ENCODE assay signal across 22 mouse cellular contexts in the genomic region with DNA sequence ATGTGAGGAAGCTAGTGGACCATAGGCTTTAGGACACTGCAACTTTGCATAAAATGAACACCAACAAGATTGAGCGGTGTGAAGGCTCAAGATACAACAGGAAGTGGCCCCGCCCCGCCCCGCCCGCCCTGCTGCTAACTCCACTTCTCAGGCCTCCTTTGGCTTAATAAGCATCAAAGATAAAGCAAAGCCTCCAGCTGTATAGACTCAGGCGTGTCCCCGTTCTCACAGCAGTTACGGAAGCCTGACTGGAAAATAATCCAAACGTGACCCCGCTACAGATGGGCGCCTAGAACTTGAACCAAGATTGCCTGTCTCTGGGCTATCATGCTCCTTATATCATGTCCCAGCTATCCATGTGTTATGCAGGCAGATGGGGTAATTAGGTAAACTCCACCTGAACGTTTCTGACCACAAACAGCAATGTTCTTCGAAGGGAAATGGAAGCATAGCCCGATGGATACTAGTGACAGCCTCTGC.
A peak's percentile ranks its signal among the peaks of the same experiment; 100 is the strongest.
DNase-seq lines count a peak whose midpoint lies in the region; ATAC-seq and TF ChIP-seq lines count a peak whose summit lies in the region.
"Had no signal": no experiment of that assay in that cellular context is flagged by ENCODE, and none has a peak within 500 bp of the region (broad histone marks: within the 10 kb centered on the region; RNA-seq: fewer than 3 reads in every experiment).

No protein-coding gene starts in this region.

- peak overlapping the region; percentile 91; the same call in 1 of the 2 replicates for H3K27ac ChIP-seq in heart, embryonic 13.5 days (replicated peaks)
- H3K27ac ChIP-seq in liver, embryonic 13.5 days = no peak overlapping the region
- H3K27ac ChIP-seq in lung, postnatal 0 days (ENCODE audit: low read length) = no peak overlapping the region
- H3K27ac ChIP-seq: layer of hippocampus, adult 2 months; left cerebral cortex, adult 2 months; limb, embryonic 12.5 days; lung, embryonic 15.5 days had no signal

- peaks cover 43% of the 10 kb centered on the region for H3K36me3 ChIP-seq in heart, embryonic 13.5 days
- H3K36me3 ChIP-seq in erythroblast, embryonic 14.5 days (ENCODE audit: control insufficient read depth) = peaks cover 26% of the 10 kb centered on the region
- peaks cover 19% of the 10 kb centered on the region; the same call in 1 of the 2 replicates for H3K36me3 ChIP-seq in liver, embryonic 13.5 days
- H3K36me3 ChIP-seq in splenic B cell, adult 2 months (ENCODE audit: control insufficient read depth, insufficient read depth, low read length, poor library complexity, severe bottlenecking) = peaks cover 25% of the 10 kb centered on the region
- H3K36me3 ChIP-seq in lung, postnatal 0 days (ENCODE audit: insufficient read depth, low read length) = peaks cover 11% of the 10 kb centered on the region; the same call in 1 of the 2 replicates

- TF ChIP-seq EP300 in lung, postnatal 0 days (IDR thresholded peaks at IDR 0.05) = no peak

- H3K4me3 ChIP-seq in heart, embryonic 13.5 days = no peak overlapping the region
- peak overlapping the region; percentile 34 for H3K4me3 ChIP-seq in erythroblast, embryonic 14.5 days (replicated peaks)
- no peak overlapping the region for H3K4me3 ChIP-seq in liver, embryonic 13.5 days (replicated peaks)
- no peak overlapping the region for H3K4me3 ChIP-seq in lung, postnatal 0 days (ENCODE audit: low read depth, low read length)
- H3K4me3 ChIP-seq: embryonic facial prominence, embryonic 10.5 days; layer of hippocampus, adult 2 months; left cerebral cortex, adult 2 months; limb, embryonic 12.5 days; lung, embryonic 15.5 days had no signal

- whole genome bisulfite sequencing in heart, embryonic 13.5 days = 85% methylated on average over 14 of the region's 14 CpGs
- WGBS in liver, embryonic 13.5 days (ENCODE audit: insufficient replicate concordance) = 38% methylated on average over 14 of the region's 14 CpGs
- 91% methylated on average over 14 of the region's 14 CpGs for WGBS in lung, postnatal 0 days

- no peak overlapping the region for H3K9ac ChIP-seq in heart, embryonic 13.5 days
- H3K9ac ChIP-seq in liver, embryonic 13.5 days = no peak overlapping the region
- H3K9ac ChIP-seq in lung, postnatal 0 days (replicated peaks; ENCODE audit: low read depth) = no peak overlapping the region
- H3K9ac ChIP-seq: forebrain, postnatal 0 days; limb, embryonic 12.5 days; lung, embryonic 15.5 days had no signal

- H3K27me3 ChIP-seq in heart, embryonic 13.5 days (replicated peaks) = no peaks in the 10 kb centered on the region
- H3K27me3 ChIP-seq in erythroblast, embryonic 14.5 days (ENCODE audit: control insufficient read depth) = no peaks in the 10 kb centered on the region
- no peaks in the 10 kb centered on the region for H3K27me3 ChIP-seq in liver, embryonic 13.5 days
- no peaks in the 10 kb centered on the region for H3K27me3 ChIP-seq in splenic B cell, adult 2 months (ENCODE audit: control insufficient read depth, insufficient read depth, low read length, poor library complexity, severe bottlenecking)
- H3K27me3 ChIP-seq in lung, postnatal 0 days (replicated peaks; ENCODE audit: insufficient read depth, low read length) = no peaks in the 10 kb centered on the region
- H3K27me3 ChIP-seq: CH12.LX; limb, embryonic 12.5 days; lung, embryonic 15.5 days had no signal

- no peaks in the 10 kb centered on the region for H3K9me3 ChIP-seq in heart, embryonic 13.5 days
- H3K9me3 ChIP-seq in erythroblast, embryonic 14.5 days (ENCODE audit: control insufficient read depth, low read length) = no peaks in the 10 kb centered on the region
- H3K9me3 ChIP-seq in liver, embryonic 13.5 days (replicated peaks) = no peaks in the 10 kb centered on the region
- no peaks in the 10 kb centered on the region for H3K9me3 ChIP-seq in lung, postnatal 0 days (ENCODE audit: low read length)
- H3K9me3 ChIP-seq: embryonic facial prominence, embryonic 10.5 days; limb, embryonic 12.5 days; lung, embryonic 15.5 days had no signal

- DNase-seq in heart, adult 8-10 months (ENCODE audit: low spot score) = no peak
- no peak for DNase-seq in liver, embryonic 13.5 days
- DNase-seq in splenic B cell, adult 2 months (ENCODE audit: low read depth, low spot score) = peak; percentile 31
- no peak for DNase-seq in adipocyte (ENCODE audit: low spot score)
- no peak for DNase-seq in lung, postnatal 0 days (ENCODE audit: low spot score)
- no peak for DNase-seq in T-cell, adult 2 months (ENCODE audit: low spot score)
- DNase-seq: adrenal gland, postnatal 36 days; cerebellum, postnatal 14 days; forebrain, postnatal 0 days; kidney, adult 11 months; kidney, postnatal 10 days; right cerebral cortex, postnatal 14 days had no signal

- peaks cover 46% of the 10 kb centered on the region for H3K4me1 ChIP-seq in heart, embryonic 13.5 days
- peaks cover 29% of the 10 kb centered on the region for H3K4me1 ChIP-seq in erythroblast, embryonic 14.5 days (ENCODE audit: control insufficient read depth)
- H3K4me1 ChIP-seq in liver, embryonic 13.5 days (replicated peaks) = peaks cover 16% of the 10 kb centered on the region
- no peaks in the 10 kb centered on the region for H3K4me1 ChIP-seq in lung, postnatal 0 days (ENCODE audit: insufficient read depth, low read depth, low read length)
- H3K4me1 ChIP-seq: lung, embryonic 15.5 days had no signal

- H3K4me2 ChIP-seq in heart, embryonic 13.5 days = no peak overlapping the region
- no peak overlapping the region for H3K4me2 ChIP-seq in liver, embryonic 13.5 days
- no peak overlapping the region for H3K4me2 ChIP-seq in lung, postnatal 0 days (replicated peaks; ENCODE audit: low read depth, low read length)
- H3K4me2 ChIP-seq: limb, embryonic 12.5 days; lung, embryonic 15.5 days had no signal

- TF ChIP-seq CTCF in lung, postnatal 0 days (IDR thresholded peaks at IDR 0.05) = no peak

- ATAC-seq in heart, embryonic 13.5 days (ENCODE audit: extremely low read depth, insufficient number of reproducible peaks, low FRiP score, low TSS enrichment) = no peak
- ATAC-seq in liver, embryonic 13.5 days (ENCODE audit: low read depth) = peak; percentile 86
- ATAC-seq in lung, postnatal 0 days = no peak
- ATAC-seq: activated CD4-positive, CD25-positive, alpha-beta regulatory T cell, adult 4 months; forebrain, postnatal 0 days; midbrain, embryonic 16.5 days had no signal
